Mouse (Mus musculus) urinary bladder, postnatal 14 days (tissue): ENCODE results near the gene Arhgap22.

Source experiments
- DNase-seq: peaks from one replicate; pipeline ENCODE4 v3.0.0; 2021; ENCODE audit warnings: low spot score

Arhgap22 gene

DNA sequence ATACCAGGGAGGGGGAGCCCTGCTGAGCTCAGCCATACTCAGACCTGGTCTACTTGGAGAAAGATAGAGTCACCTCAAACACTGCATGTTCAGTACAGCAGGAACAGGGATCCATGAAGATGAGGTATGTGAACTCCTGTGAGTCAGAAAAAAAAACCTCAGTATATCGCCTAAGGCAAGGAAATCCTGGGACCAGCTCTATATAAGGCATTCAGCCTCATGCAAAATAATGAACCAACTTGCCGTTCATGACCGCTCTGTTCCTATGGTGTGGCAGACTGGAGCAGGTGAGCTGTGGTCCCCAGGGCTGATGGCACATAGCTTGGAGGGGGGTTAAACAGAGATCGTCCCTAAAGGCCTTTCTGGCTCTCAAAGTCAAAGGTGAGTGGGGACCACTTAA is 68.6 kb downstream of the Arhgap22 start:
- DNase-seq, result no peak

DNA sequence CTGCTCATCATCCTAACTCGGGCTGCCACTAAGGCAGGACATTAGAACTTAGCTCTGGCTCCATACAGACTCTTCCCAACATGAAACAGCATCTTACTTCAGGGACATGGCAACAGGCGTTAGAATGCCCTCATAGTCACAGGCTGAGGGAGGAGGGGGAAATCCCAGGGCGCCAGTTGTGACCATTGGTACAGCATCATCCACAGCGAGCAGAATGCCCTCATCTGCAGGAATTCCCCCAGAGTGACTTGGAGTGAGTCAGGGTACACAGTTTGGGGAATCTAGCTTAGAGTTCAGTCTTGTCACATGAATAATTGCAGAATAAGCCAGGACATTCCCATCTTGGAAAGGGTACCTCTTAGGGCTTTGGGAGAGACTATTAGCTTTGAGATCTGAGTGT is 74.1 kb downstream of the Arhgap22 start:
- no peak for DNase-seq

DNA sequence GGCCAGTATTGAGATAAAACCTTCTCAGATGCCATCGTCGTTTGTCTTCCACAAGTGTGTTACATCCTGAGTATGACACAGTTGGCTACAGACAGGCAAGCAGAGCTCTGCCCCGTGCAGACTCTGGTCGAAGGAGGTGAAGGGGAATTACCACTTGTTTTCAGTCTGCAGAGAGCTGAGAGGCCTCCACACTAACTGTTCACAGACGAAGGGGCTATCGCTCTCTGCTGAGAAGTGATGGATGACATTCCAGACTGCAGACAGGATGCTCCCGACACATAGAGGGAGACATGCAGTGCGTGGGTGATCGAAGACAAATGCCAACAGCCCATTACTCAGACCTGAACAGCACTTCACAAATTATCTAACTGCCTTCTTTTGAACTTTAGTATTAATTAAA is 76.2 kb downstream of the Arhgap22 start:
- DNase-seq, result no peak

DNA sequence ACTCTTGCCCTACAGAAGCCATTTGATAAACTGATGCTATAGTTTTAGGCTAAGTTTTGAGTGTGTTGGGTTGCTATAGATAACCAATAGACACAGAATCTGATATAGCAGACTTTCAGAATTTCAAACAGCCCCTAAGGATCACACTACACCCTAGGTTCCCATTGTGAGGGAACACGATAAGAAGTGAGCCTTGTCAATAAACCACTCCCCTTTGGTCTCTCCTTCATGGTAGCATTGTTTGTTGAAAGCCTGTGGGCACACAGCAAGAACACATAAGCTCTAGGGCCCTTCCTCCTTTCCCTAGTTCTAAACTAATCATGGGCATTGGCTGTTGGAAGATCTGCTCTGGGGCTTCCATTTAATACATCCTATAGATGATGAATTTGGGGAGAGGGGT is 80.7 kb downstream of the Arhgap22 start:
- DNase-seq, result no peak

DNA sequence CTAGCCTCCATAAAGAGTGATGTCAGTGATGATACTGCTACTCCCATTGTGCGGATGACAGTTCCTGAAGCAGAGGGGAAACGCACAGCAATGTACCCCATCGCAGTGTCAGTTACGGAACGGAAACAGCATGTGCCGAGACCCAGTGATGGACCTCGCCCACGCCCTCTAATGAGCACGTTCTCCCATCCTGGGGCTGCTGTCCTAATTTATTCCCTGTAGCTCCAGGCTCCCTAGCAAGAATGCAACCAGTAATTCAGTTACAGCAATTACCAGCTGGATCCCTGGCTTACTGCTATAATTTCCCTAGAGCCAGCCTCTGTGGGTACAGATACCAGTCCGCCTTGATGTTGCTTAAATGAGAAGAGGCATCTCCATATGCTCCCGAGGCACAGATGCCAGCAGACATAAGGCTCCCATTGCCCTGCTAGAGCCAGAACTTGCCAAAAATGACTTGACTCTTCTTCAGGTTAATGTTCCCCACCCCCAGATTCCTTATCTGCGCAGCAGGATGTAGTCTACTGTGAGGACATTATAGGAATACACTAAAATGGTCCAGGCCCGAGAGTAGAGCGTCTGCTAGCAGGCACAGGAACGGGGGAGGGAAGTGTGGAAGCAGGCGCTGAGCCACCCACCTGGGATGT is 83.0 kb downstream of the Arhgap22 start:
- no peak for DNase-seq

DNA sequence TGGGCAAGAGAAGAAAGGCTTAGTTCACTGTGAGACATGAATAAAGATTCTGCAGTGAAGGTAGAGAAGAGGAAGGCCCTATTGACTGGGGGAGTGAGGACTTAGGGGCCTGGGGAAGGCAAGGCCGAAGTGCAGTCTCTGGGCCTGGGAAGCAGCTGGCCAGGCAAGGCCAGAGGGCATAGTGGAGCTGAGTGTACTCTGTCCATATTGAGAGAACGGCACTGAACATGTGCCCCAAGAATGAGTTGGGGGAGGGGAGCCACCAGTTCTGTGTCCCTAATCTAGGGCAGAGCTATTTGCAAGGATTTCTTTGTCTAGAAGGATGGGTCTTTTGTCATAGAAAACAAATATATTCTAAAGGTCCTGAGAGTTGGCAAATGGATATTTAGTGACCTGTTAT is 86.8 kb downstream of the Arhgap22 start:
- DNase-seq, result no peak

DNA sequence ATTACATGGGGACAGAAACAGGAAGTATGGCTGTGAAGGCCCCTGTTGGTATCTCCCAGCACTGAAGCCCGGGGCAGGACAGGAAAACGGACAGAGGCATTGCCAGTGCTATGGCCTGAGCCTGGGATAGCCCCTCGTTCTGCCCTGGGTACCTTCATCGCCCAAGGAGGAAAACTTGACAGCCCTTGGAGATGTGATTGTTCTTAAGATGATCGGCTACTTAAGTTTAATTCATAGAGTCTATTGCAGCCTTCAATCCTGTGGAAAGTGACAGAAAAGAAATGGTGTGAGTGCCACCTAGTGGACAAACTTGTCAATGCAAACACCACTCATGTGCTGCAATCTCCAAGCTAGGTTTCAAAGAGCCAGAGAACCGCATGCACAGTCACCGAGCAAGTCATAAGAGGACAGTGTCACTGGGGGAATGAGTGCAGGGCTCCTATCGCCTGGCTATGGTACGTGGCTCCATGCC is 89.6 kb downstream of the Arhgap22 start:
- DNase-seq, result peak; percentile 79

DNA sequence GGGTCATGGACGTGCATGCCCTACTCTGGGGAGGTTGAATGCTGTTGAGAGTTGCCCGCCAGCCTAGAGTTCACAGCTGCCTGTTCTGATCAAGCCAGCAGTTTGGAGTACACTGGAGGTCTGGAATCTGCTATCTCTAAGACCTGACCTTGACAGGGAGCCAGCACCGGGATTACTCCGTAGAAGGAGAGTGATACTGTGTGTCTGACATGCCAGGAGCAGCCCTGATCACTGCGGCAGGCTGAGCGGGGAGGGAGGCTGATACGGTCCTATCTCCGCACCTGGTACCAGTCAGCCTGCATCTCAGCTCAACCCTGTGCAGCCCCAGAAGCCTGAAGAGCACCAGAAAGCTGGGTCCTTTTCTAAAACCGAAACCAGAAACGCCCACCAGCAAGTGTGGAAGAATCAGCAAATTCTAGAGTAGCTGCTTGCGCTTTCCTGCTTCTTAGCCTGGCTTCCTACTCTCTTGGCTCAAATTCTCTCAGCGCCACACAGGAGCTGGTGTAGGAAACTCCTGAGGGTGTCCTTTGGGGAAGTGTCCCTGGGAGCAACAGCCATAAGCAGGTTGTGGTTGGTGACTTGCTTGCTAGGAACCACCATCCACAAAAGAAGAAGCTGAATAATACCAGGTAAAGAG is 91.9 kb downstream of the Arhgap22 start:
- DNase-seq, result no peak

DNA sequence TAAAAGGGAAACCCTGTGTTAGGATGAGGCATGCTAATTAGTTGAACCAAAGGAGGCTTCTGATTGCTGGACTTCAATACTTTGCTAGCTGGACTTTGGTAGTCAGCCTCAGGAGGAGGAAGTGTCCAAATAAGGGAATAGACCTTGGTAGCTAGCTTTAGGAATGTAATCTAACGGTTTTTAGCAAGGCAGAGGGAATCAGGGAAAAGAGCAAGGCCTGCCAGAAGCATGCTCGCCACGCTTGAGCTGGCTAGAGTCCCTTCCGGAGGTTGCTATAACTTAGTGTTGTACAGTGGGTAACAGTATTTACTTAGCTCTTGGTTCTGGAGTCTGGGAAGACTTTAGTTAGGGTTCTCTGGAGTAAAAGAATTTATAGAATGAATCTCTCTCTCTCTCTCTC is 96.9 kb downstream of the Arhgap22 start:
- no peak for DNase-seq

DNA sequence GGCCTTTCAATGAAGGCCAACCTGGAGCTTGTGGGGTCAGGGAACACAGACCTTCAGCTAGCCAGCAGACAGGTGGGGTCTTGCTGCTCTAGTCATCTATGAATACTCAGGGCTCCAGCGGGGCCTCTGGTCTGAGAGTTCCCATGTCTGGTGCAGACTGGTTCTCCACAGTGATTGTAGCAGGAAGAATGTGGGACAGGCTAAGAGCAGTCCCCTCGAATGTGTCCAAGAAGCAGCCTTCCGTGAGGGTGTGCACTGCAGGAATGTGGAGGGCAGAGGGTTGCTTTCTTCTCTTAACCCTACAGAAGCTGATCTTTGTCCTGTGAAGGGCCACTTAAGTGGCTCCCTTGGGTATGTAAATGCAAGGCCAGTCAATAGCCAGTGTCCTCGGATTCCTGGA is 98.5 kb downstream of the Arhgap22 start:
- DNase-seq, result no peak

DNA sequence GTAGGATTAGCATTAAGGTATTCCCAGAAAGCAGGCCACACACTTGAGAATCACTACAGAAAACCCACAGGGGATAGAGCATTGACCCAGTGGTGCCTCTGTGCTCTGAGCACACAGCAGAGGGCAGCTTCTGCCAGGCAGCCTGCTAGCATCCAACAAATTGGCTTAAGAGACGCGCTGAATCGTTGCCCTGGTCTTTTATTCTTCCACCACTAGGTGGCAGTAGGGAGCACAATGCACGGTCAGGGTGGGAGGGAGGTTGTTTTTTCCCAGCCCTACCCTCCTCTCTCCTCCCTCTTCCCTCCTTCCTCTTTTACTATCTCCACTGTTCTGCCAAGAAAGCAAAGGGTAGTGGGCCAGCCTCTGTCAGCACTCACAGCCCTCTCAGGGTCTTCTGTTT is 99.8 kb downstream of the Arhgap22 start:
- peak; percentile 56 for DNase-seq

DNA sequence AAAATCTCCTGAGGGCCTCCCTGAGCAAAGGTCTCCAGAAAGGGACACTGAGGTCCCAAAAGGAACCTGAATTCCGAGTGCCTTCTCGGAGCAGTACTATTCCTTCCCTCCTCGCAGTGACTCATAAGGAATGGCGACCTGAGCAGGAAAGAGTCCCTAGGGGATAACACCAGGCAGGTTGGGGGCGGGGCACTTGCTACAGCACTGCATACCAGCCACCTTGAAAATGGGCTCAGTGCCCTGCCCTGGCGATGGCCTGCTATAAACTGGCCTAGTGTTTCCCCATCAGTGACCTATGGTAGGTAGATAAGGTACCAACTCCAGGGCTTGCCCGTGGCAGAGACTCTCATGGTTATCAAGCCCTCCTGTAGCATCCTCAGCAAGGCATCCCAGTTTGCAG is 100.3 kb downstream of the Arhgap22 start:
- no peak for DNase-seq

DNA sequence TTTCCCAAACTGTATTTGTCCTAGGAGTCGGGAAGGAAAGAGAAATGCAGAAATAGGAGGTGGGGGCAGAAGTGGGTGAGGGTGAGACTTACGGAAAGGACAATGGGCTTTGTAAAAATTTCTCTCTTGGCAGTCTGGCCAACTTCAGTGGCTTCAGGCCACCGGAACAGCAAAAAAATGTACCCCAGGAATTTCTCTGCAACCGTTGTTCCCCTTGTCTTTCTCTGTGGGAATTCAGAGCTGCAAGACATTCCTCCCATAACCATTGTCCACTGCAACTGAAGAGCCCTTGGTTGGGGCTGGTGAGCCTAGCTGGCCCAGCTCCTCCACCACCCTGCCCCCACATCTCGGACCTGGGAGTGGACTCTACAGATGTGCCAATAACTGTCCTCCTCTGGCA is 101.3 kb downstream of the Arhgap22 start:
- DNase-seq, result no peak

DNA sequence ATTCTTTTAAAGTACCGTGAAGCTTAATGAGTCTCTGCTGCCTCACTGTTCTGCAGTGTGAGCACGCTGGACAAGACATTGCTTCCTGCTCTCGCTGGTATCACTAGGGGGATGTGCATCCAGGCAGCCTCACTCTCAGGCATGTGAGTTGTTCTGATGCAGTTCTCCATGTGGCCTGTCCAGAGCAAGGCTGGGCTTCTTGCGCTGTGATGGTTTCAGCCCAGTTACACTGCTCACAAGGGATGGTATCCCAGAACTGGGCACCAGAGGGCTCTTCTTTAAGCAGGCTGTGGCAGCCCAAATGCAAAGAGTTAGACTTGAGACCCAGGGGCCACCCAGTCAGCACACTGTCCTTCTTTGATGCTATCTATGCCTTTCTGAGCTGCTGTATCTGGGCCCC is 101.9 kb downstream of the Arhgap22 start:
- no peak for DNase-seq

DNA sequence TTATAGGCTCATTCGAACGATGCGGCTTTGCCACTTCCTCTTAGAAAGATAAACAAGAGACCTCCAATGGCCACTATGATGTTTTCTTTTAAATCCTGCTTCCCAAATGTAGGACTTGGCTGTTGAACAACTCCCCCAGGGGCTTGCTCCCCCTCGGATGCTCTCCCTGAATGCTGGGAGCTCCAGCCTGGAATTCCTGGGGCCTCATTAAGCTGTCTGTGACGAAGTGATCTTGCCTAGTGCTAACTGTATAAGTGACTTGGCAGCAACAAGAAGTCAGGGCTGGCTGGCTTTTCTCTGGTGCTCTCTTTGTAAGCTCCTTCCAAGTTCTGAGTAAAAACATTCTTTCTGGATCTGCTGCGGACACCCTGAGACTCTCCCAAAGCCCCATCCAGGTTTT is 104.1 kb downstream of the Arhgap22 start:
- DNase-seq, result no peak

DNA sequence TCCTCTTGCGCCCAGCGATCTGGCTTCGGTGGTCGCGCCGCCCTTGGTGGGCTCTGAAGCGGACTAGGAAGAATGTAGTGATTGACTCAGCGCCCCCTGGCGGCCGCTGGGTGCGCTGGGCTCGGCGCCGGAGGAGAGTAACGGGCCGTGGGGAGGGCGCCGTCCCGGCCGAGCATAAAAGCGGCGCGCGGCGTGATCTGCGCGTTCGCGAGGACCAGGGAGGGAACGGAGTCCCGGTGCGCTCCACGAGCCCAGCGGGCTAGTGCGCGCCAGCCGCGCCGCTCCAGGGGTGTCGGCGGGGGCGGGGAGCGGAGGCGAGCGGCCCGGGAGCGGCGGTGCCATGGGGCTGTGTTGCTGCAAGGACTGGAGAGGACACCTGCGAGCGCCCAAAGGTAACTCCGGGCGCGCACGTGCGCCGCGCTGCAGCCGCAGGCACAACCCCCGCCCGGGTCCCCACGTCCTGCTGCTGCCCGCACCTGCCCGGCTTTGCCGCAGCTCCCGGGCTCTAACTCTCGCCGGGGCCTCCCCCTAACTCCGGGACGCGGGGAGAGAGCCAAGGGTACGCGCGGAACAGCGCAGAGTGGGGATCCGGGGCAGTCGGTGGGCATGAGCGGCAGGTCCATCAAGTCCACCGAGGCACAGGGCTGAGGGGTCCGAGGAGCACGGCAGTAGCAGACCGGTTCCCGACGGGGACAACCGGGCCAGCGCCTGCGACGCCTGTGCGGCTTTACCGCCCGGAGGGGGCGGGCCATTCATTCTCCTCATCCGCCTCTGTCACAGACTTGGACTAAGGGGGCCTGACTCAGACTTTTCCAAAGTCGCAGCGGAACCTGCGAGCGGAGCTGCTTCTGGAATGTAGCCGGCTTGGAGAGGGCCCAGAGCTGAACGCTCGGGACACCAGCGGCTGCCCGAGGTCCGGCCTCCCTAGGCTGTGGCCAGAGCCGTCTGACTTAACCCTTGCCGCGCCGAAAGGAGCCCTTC is 106.0 kb downstream of the Arhgap22 start:
- DNase-seq, result peak; percentile 74

DNA sequence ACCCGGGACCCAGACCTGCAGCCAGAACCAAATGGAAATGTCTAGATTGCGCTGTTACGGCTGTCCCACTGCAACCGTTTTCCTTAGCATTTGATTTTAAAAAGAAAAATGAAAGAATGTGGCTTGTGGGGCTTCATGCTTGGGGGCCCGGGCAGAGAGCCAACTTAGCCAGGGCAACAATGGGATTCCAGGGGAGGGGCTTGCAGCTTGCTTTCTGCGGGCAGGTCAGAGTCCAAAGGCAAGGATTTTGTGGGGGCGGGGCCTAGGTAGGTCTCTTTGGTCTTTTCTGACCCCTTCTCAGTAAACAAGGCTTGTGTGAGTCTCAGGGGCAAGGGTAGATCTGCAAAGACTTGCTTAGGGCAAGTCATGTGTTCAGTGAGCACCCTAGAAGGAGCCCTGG is 107.0 kb downstream of the Arhgap22 start:
- DNase-seq, result no peak

DNA sequence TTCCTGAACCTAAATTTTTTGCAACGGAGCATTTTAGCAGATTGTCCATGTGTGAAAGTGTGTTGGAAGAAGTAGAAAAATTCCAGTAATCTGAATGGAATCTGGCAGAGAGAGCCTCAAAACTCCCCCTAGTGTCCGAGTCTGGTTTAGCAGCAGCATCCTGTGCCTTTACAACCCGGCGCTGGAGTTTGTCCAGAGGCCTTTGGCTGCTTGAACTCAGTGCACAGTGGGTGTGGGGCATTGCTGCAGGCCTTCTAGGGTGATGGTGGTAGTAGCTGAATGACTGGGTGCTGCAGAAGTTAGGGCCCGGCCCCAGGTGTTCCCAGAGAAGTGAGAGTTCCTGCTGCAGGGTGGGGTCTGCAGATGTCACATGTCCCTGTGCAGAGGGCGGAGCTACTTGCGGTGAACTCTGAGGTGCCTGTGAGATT is 108.8 kb downstream of the Arhgap22 start:
- DNase-seq, result peak; percentile 79

DNA sequence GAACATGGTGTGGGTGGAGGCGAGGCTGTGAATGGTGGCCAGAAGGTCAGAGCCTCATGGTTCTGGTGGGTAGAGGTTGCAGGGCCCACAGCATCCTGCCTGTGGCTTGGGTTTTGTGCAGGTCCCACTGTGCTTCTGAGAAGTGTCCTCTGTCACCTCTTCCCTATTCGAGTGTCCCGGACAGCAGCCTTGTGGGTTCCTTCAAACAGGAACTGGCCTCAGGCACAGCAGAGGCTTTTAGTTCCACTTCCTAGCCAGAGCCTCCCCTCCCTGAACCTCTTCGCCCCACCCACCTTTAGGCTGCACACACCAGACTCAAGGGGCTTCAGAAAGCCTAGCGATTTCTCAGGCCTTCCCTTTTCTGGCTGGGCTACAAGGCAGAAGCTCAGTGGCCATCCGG is 110.7 kb downstream of the Arhgap22 start:
- DNase-seq, result no peak

DNA sequence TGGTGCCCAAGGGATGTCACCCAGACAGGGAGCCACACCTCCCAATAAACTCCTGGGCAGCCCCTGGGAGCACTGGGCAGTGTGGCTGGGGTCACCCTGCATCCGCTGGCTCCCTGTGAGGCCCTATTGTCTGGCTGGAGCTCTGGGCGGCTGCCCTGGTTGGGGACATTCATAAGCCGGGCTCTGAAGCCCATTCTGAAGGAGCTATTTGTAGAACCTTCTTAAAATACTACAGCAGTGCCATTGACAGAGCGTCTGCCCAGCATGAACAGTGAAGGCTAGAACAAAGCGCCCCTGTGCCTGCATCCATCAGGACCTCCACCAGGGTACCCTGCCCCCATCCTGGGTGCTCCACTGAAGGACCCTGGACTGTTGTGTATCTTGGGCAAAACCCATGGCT is 114.5 kb downstream of the Arhgap22 start:
- DNase-seq, result no peak

DNA sequence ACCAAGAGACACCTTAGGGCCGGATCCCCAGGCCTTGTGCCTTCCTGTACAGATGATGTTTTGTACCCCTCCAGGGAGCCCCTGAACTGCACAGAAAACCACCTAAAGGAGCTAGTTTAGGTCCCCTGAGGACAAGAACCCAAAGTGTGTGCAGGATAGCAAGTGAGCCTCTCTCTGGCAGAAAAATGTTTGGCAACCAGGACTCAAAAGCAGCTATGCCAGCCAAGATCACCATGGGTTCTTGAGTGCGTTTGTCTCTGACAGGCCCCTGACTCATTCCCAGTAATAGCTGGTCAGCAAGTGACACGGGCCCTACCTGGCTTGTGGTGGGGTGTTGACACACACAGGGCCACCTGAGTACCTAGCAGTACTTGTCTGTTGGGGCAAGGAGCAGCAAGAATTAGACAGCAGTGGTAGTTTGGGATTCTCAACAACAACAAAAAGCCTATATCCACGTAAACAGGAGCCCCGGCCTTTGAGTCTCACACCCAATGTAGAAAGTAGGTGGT is 115.5 kb downstream of the Arhgap22 start:
- no peak for DNase-seq

DNA sequence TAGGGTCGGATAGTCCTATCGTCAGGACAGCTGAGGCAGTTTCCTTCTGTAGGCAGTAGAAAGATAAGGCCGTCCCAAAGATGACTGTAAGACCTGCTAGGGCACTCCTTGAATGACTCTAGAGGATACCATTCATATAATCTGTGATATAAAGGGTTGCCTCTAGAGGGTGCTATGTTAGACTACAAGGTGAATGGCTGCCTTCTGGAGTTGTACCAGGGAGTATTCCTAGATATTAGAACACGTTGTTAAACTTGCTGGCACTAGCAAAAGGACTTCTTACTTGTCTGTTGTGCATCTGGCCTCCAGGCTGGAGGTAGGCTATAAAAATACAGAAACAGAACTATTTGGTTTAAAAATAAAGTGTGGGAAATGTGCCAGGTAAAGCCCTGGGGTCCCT is 117.2 kb downstream of the Arhgap22 start:
- DNase-seq, result no peak

DNA sequence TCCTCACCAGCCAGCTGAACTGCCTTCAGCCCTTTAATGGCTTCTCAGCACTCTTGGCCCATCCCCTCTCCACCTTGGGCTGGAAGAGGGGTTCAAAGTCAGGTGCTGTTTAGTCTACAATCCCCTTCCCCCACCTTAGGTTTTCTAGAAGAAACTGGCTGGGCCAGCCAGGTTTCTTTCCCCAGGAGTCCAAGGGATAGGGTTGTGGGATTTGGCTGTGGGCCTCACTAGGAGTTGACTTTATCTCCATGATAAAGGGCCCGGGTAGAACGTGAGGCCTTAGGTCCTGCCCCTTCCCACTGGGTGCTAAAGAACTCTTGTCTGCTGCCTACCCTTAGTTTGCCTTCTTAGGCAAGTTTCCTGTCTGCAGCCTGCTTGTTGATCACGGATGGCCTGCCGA is 117.8 kb downstream of the Arhgap22 start:
- DNase-seq, result no peak
